Mouse (Mus musculus): Measurements from ENCODE around the gene Hsd11b1.

Gene Hsd11b1

DNA sequence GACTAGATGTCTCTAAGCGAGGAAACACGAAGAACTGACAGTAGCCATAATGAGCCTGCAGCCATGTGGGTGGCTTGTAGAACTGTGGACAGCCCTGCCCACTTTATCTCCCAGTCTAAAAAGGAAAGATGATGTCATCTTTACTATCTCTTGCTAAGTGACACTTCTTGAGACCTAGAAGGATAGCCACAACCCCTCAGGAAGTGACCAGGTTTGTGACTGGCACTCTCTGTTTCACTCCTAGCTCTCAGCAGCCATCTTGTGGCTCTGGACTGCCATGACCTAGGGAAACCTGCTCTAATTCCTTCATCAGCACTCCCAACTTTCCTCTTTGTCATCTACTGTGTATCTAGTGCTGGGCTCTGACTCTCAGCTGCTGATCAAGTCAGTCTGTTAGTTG, 65.6 kb downstream of the Hsd11b1 start:
- DNase-seq: no peak

DNA sequence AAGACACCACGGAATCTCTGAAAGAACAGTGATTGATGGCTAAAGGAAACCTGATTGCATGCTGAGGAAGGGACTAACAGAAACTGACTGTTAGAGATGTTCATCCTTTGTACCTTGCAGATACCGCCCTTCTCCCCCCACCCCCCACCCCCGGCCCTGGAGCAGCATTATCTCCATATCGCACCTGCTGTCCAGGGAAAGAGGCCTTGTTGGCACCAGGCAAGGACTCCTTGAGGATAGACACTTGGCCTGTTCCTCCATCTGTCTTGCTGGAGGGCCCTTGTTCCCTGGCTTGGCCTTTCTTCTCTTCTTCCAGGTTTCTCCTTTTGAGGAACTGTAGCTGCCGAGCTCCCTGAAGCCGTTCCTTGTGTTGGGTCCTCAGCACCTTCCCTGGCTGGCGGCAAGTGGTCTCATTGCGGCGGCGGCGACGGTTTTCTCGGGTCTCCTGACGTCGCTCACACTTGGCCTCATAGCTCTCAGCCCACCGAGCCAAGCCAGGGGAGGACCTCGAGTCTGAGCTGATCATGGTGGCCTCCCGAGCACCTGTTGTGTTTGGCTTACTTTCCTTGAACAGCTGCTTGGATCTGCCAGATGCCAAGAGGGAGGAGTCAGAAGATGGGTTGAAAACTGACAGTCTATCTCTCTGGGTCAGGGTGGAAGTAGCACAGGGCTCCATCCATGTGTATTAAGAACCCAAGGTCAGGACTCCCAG, 66.2 kb downstream of the Hsd11b1 start:
- DNase-seq: no peak

DNA sequence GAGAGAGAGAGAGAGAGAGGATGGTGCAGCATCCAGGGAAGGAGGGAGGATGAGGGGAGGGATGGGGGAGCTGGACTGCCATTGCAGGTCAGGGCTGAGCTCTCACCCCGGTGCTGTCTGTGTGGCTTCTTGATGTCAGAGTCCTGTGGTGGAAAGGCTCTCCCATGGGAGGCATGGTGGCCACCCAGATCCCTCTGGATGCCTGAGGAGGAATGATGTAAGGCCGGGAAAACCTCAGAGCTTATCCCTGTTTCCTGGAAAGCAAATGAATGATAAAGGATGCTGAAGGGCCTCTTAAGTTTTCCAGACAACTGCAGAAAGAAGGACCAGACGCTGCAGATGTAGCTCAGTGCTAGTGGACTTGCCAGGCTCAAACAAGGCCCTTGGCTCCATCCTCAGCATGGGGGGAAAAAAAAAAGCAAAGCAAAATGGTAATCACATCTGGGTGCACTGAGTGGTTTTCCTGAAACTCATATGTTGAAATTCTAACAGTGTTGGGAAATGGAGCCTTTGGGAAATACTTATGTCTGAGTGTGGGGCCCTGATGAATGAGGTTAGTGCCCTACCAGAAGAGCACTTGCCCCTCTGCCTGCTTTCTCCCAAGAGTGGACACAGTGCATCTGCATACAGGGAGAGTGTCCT, 68.6 kb downstream of the Hsd11b1 start:
- no peak for DNase-seq

DNA sequence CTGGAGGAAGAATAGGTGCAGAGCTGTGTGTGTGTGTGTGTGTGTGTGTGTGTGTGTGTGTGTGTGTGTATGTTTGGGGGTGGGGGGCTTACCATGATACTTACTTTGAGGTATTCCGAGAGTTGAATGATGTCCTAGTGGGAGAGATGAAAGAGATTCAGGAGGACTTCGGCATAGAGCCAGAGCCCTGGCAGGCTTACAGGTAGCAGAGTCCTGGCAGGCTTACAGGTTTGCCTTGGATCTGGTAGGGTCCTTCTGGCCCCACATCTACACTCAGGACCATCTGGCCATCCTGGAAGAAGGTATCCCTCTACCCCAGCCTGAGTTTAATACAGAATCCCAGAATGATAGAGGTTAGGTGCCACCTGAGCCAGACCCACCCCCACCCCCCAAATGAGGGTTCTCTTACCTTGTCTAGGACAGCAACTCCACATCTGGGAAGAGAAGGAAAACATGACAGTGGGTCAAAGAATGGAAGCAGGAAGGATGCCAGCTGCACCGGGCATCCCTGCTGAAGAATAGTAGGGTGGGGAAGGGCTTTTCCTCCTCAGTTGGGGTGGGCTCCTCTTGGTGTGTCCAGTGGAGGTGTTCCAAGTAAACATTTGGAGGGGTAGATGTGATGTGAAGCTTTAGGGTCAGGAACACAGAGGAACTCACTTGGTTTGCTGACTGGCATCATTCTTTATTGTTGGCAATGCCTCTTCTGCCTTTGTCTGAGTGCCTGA, 69.3 kb downstream of the Hsd11b1 start:
- no peak for DNase-seq

DNA sequence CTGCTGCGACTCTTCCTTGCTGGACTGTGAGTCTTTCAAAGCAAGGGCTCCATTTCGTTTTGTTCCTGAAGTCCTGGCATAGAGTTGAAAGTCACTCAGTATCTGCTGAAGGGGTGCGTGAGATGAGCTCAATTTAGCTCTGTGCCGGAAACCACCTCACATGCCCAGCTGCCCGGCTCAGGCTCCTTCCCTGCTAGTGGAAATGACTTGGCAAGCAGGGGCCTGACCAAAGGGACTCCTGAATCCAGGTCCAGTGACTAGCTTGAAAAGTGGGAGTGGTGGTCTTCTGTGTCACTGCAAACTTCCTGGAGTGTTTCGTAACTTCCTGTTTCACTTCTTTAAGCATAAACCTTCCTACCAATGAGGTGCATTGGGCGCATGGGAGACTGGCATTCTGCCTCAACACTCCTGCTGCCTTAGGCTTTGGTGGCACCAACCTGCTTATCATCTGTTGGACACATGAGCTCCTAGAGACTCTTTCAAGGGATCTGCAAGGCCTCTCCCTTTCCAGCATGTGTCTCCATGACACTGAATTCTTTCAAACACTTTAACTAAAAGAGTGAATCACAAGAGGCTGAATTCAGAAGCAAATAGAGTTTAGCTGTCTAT, 72.1 kb downstream of the Hsd11b1 start:
- no peak for DNase-seq

DNA sequence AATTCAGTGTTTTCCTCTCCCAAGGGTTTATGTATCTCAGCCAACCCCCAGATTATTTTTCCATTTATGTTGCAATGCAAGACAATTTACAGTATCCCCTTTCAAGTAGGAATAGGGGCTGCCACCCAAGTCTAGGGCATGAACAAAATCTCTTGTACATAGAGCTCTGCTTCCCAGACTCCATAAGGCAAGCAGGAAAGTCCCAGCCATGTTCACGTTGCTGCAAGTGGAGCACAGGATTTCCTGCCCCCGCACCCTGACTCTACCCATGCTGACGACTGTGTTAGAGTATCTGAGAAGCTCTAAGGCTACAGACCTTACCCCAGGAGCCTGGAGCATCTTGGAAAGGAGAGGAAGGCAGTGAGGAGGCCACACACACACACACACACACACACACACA, 74.1 kb downstream of the Hsd11b1 start:
- no peak for DNase-seq

DNA sequence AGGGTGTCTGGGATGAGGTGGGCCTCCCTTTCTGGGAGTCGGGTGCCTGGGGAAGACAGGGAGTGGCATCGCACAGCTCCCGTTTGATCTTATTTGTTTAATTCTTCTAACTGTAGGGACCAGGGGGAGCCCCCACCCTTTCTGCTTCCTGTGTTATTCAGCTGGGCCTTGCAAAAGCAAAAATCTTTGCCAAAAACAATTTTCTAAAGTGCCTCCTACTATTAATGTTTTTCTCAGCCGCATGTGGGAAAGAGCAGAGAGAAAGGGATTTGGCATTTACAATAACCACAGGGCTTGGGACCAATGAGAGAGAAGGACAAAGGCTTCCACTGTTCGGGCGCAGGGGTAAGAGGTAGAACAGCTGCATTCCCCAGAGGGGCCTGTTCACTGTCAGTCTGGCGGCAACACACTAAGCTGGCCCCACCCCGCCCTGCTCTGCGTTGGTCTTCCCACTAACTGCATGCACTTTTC, 74.7 kb downstream of the Hsd11b1 start:
- peak; percentile 61 for DNase-seq

DNA sequence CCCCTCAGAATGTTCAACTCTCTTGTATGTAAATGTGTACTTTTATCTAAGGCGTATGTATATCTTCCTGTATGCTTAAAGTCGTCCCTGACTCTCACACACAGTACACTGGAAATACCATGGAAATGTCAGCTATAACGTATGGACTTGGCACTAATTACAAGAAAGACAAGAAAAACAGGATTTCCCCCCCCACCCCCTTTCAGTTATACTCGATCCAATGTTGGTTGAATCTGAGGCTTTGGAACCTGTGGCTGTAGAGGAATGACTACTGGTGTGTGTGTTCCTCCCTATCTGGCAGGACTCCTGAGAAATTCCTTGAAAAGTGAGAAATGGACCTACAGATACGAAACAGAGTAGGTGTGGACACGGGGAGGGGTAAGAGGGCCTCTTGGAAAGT, 75.6 kb downstream of the Hsd11b1 start:
- no peak for DNase-seq

DNA sequence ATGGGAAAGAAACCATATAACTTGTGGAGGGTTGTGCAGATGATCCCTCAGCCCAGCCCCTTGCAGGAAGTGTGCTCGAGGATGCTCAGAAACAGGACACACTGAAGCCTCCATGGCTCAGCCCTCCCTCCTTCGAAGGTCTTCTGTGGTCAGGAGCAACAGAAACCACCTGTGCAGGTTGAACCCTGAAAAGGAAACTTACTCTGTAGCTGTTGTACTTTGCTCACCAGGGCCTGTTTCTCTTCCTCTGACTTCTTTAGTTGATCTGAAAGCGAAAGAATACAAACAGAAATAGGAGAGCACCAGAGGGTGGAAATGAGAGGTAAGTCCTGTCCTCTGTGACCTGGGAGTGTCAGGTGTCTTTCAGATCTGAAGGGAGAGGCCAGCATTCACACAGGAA, 82.8 kb downstream of the Hsd11b1 start:
- DNase-seq: no peak

DNA sequence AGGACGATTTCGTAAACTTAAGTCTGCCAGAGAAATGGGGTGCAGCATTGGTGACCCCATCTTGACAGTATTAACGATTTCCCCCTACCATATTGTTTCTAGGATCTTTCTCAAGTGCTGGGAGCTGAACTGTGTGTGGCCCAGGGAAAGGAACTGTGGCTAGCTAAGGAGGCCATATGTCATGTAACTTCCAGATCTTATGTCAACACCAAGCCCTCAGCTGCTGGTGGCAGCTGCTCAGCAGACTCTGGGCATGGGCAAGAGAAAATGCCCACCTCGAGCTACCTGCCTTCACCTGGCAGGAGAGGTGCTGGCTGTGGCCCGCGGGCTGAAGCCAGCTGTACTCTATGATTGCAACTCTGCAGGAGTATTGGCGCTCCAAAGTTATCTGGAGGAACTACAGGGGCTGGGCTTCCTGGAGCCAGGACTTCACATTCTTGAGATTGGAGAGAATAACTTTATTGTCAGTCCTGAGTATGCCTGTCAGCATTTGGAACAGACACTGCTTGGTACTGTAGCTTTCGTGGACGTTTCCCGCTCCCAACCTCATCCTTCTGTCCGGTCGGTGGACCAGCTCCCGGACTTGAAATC, 89.6 kb downstream of the Hsd11b1 start:
- DNase-seq: no peak

DNA sequence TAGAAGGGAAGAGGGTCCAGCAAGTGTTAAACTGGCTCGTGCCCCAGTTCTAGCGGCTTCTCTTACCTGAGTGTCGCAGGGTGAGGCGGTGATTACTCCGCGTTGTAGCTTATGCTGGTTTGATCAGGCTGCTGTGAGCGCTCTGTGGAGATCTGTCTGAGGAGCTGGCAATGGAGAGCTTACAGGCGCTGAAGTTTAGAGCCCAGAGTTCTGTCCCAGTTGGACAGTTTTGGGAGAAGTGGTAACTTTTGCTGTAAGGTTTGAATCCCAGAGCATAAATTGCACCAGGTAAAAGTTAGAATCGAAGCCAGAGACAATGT, 90.1 kb downstream of the Hsd11b1 start:
- no peak for DNase-seq

DNA sequence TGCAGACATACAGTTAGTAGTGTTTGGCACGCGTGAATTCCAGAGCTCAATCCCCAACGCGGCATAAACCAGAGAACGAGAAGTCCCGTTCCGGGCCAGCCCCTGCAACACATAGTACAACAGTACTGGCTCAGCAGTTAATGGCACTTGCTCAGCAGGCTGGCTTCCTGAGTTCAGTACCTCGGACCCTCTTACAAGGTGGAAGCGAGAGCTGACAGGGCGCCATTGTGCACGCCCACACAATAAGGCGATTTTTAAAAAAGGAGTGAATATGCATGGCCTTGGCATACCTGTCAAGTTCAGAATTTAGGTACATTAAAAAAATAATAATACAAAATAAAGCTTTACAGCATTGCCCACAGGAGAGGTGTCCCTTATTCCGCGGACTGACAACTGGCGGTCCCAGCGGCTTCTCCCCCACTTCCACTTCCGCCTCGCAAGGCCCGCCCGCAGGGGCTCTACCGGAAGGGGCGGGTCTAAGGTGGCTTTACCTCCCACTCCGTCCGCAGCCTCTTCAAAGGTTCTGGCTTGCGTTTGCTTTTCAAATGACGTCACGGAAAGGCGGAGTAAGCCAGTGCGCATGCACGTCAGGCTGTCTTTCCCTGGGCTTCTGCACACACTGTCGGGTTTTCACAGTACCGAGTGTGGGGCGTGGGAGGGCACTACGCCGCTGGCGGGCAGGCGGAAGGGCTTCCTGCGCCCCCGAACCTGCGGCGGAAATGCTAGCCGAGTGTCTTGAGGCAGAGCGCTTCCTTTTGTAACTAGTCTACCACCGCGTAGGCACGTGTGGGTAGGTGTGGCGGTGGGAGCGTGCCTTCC, 90.7 kb downstream of the Hsd11b1 start:
- DNase-seq: peak; percentile 97
